Mouse (Mus musculus): ENCODE results near the gene Zrsr2.

Gene Zrsr2

GRCm38 (mm10) chrX:163958467-163958875, at the start of gene Zrsr2:
Gene Zrsr2, minus strand, starts transcription at chrX:163958661.
- peak; percentile 95 for DNase-seq (ENCODE audit: low read depth)

DNA sequence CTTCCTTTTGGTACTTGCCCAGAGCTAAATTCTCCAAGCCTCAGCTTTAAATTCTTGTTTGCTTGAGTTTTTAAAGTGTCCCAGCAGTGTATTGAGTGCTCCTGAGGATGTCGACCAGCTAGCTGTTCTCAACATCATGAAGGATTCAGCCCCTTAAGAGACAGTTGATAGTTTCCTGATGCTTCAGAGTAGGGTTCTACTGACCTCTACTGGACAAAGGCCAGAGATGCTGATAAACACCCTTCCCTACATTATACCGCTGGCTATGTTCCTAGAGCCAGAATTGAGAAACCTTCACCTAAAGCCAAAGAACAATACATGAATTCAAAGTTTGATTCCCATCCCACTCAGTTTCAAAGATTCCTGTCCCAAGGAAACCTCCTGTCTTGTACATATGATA, 46.3 kb upstream of the Zrsr2 start:
- peak; percentile 75 for DNase-seq (ENCODE audit: low read depth)

- peak; percentile 25 for DNase-seq (ENCODE audit: low read depth)
Measured at GRCm38 (mm10) chrX:163999848-164000247, 41.4 kb upstream of the Zrsr2 start.

GRCm38 (mm10) chrX:163996754-163997153, 38.3 kb upstream of the Zrsr2 start:
- no peak for DNase-seq (ENCODE audit: low read depth)

GRCm38 (mm10) chrX:163987718-163988374, 29.4 kb upstream of the Zrsr2 start:
- no peak for DNase-seq (ENCODE audit: low read depth)

DNA sequence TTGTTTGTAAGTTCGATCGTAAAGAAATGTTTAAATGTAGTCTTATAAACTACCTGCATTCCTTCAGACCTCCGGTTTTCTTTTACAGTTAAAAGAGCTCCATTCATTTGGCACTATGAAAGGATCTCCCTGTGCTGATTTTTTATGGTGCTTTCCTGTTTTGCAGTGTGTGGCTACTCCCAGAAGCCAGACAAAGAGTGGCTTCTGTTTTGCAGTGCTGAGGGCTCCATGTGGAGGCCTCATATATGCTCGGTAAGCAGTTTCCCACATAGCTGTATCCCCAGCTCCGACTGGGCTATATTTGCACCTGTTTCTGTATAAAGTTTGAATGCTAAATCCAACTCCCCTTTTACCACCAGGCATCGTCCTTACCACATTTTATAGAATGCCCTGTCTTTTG, 23.7 kb upstream of the Zrsr2 start:
- DNase-seq (ENCODE audit: low read depth): no peak

GRCm38 (mm10) chrX:163981500-163981899, 23.0 kb upstream of the Zrsr2 start:
- DNase-seq (ENCODE audit: low read depth): peak; percentile 3

GRCm38 (mm10) chrX:163981092-163981491, 22.6 kb upstream of the Zrsr2 start:
- DNase-seq (ENCODE audit: low read depth): no peak

DNA sequence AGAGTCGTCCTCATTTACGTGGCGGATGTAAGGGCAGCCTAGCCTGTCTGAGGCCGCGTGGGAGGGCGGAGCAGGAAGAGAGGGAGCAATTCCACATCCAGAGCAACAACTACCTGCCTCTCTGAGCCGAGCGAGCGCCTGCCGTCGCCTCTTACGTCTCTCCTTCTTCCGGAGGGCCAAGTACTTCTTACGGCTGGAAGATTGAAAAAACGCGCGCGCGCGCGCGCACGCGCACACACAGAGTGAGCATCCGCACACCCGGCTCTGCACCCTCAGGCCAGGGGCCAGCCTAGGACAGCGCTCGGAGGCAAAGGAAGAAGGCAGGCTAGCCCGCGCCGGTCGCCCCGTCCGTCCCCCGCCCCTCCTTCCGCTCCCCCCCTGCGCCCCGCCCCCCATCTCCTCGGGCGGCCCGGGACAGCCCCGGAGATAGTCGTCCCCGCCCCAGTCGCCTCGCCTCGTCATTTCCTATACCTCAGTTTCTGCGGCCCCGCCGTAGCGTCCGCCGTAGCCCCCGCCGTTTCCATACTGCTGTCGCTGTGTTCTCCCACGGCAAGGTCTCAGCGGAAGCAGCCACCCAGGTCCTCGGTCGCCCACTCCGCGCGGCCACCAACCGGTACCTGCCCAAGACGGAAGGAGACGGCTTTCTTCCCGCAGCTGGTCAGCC, 526 bp downstream of the Zrsr2 start:
- peak; percentile 79 for DNase-seq (ENCODE audit: low read depth)

DNA sequence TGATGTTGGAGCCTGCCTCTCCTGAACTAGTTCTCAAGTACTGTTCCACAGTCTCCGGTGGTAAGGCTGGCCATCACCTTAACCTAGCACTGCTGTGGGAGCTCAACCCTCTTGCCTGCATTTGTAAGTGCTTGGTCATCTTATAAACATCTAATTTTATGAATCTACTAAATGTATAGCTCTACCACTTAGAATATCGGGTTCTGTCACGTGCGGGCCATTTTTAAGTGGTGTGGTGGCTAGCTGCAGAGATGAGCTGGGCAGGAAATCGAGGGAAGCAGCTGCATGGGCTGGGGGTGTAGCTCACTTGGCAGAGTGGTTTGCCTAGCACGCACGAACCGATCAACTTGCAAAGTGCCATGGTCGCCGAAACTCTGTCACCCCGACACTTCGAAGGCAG, 1.1 kb downstream of the Zrsr2 start:
- no peak for DNase-seq (ENCODE audit: low read depth)

DNA sequence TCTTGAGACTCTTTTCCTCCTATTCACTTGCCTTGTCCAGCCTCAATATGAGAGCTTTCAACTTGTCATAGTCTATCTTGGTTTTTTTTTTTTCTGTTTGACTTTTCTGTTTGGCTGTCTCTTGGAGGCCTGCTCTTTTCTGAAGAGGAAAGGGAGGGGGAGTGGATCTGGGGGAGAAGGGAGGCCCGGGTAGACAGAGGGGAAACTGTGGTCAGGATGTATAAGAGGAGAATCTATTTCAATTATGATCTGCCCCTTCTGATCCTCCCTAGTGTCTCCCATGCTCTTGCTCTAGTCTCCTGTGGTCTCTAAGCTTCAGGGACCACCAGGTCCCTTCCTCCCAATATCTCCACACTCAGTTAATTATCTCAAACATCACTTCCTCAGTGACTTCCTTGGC, 6.8 kb downstream of the Zrsr2 start:
- no peak for DNase-seq (ENCODE audit: low read depth)

DNA sequence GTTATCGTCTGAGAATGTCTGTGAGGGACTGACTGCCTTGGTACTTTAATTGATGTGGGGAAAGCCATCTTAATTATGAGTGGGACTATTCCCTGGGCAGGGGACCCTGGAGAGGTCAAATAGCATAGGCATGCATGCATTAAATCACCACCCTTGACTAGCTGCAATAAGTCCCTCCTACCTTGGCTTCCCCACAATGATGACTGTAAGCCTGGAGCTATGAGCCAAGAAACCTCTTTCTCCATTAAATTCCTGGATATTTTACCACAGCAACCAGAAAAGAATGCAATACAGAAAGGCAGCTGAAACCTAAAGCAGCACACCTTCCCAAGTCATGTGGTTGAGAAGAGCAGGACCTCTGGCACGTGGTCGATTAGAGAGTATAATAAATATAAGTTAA, 14.1 kb downstream of the Zrsr2 start:
- peak; percentile 59 for DNase-seq (ENCODE audit: low read depth)

- DNase-seq (ENCODE audit: low read depth): peak; percentile 83
Measured at GRCm38 (mm10) chrX:163938587-163938986, 19.9 kb downstream of the Zrsr2 start.

DNA sequence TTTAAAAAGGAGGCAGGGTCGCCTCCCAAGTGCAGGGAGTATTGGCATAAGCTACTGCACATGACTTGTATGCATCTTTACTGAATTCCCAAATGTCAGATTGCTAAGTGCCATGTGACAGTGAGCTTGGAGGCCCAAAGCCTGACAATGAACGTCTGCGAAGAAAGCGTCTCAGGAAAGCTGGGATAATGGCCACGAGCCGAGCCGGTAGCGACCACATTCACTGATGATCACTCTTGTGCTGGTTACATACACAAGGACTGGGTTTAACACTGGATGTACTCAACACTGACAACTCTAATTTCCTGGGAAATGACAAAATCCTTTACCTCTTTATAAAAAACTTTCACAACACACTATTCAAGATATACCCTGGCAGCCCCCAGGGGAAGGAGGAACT, 23.7 kb downstream of the Zrsr2 start:
- DNase-seq (ENCODE audit: low read depth): no peak

DNA sequence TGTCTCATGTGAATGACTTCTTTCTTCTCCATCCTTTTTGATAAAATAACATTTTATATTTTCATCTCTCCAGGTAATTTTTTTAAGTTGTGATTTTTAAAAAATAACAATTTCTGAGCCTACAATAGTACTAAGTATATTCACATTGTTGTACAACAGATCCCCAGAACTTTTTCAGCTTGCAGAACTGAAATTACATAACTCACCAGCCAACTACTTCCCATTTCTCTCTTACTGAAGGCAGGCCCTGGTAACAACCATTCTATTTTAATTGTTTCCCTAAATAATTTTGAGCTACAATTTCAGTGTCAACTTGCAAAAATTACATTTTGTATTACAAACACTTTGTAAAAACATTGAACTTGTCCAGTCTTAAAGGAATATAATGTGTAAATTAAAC, 28.9 kb downstream of the Zrsr2 start:
- no peak for DNase-seq (ENCODE audit: low read depth)

- peak; percentile 36 for DNase-seq (ENCODE audit: low read depth)
Measured at GRCm38 (mm10) chrX:163912791-163913190, 45.7 kb downstream of the Zrsr2 start.

DNA sequence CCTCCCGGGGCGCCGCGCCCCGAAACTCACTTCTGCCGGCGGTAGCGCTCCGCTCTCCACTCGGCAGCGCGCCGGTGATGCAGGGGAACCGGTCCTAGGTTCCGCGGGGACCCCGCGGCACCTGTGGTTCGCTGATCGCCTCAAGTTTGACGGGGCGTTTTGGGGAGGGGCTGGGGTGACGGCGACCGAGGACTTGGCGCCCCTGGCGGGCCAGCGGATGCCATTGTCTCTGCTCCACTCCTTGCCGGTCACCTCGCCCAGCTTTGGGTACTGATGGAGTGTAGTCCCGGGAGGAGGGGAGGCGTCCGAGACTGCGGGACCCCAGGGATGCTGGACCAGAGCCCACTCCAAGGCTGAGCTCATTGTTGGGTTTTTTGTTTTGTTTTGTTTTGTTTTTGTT, 49.1 kb downstream of the Zrsr2 start:
- DNase-seq (ENCODE audit: low read depth): peak; percentile 14

GRCm38 (mm10) chrX:163908337-163909250, 49.9 kb downstream of the Zrsr2 start, which contains the start of gene Ap1s2:
Gene Ap1s2, plus strand, starts transcription at chrX:163909017.
- DNase-seq (ENCODE audit: low read depth): peak; percentile 95

GRCm38 (mm10) chrX:163908003-163908336, 50.5 kb downstream of the Zrsr2 start:
- no peak for DNase-seq (ENCODE audit: low read depth)

- no peak for DNase-seq (ENCODE audit: low read depth)
Measured at GRCm38 (mm10) chrX:163906861-163907260, 51.6 kb downstream of the Zrsr2 start.

DNA sequence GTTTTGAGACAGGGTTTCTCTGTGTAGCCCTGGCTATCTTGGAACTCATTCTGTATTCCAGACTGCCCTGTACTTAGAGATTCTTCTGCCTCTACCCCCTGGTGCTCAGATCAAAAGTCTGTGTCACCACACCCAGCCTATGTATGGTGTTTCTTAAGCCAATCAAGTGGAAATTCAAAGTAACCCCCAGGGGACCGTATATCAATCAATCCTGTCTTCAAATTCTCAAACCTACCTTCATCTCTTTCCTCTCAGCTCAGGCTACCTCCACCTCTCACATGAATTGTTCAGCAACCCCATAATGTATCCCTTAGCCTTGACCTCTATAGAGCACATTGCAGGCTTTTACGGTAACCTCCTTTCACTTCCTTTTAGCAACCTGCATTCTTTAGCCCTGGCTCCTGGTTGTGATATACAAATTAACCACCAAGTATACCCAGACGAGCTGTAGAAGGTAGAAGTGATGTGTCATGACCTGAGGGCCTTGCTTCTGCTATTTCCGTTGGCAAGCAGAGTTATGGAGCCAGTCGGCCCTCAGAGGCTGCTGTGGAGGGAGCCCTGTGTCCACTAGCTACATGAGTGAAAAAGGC, 58.9 kb downstream of the Zrsr2 start:
- DNase-seq (ENCODE audit: low read depth): no peak

- no peak for DNase-seq (ENCODE audit: low read depth)
Measured at GRCm38 (mm10) chrX:163897354-163897753, 61.1 kb downstream of the Zrsr2 start.

Data from NIH3T3 (cell line).